Mouse (Mus musculus) heart, embryonic 14.5 days (tissue): Measurements from ENCODE around the gene Tal1. TPM values are rescaled to one million over a fixed set of nuclear protein-coding genes. Genes with fewer than 3 reads are reported as not detected.
A peak's percentile ranks its signal among the peaks of the same experiment; 100 is the strongest.

Experiments
- ATAC-seq: fragments of 200-750 bp; cut with Nextera tagmentation; 2 replicates; pipeline ENCODE4 v1.8.0; 2017; ENCODE audit warnings: low read depth, moderate TSS enrichment; ENCODE audit not compliant: insufficient number of reproducible peaks, insufficient read depth, low FRiP score
- H3K27ac ChIP-seq, 2 experiments: fragments of 200-500 bp in 1 of 2; fragments of 300-500 bp in 1 of 2; sonication (generic) in 1 of 2; replicated peaks in 1 of 2; 2 replicates each; pipeline ENCODE4 v1.5.1; 2012 to 2014; ENCODE audit warnings: low read depth in 2 of 2, low read length in 2 of 2, control low read depth in 1 of 2, mild to moderate bottlenecking in 1 of 2, mixed read lengths in 1 of 2; ENCODE audit not compliant: control insufficient read depth in 1 of 2, insufficient read depth in 1 of 2
- H3K27me3 ChIP-seq: fragments of 300-500 bp; sonication (generic); 2 replicates; pipeline ENCODE4 v1.6.1; 2014; ENCODE audit warnings: mild to moderate bottlenecking, low read length, control low read depth; ENCODE audit not compliant: control insufficient read depth, insufficient read depth
- H3K36me3 ChIP-seq: fragments of 300-500 bp; sonication (generic); 2 replicates; pipeline ENCODE4 v1.6.1; 2014; ENCODE audit warnings: mild to moderate bottlenecking, control low read depth, low read length, mixed read lengths; ENCODE audit not compliant: control insufficient read depth, insufficient read depth
- H3K4me1 ChIP-seq, 2 experiments: fragments of 200-500 bp in 1 of 2; fragments of 300-500 bp in 1 of 2; sonication (generic) in 1 of 2; 2 replicates each; pipeline ENCODE4 v1.6.1; 2012 to 2014; ENCODE audit warnings: low read length in 2 of 2, control low read depth in 1 of 2, mixed read lengths in 1 of 2; ENCODE audit not compliant: control insufficient read depth in 2 of 2, insufficient read depth in 2 of 2
- H3K4me2 ChIP-seq: fragments of 300-500 bp; sonication (generic); 2 replicates; pipeline ENCODE4 v1.6.1; 2014; ENCODE audit warnings: mild to moderate bottlenecking, low read length
- H3K4me3 ChIP-seq, 2 experiments: fragments of 200-500 bp in 1 of 2; fragments of 300-500 bp in 1 of 2; sonication (generic) in 1 of 2; 2 replicates each; pipeline ENCODE4 v1.5.1; 2012 to 2014; ENCODE audit warnings: low read length in 2 of 2, mild to moderate bottlenecking in 2 of 2, control low read depth in 1 of 2, low read depth in 1 of 2, moderate library complexity in 1 of 2; ENCODE audit not compliant: control insufficient read depth in 1 of 2, insufficient read depth in 1 of 2
- H3K9ac ChIP-seq: fragments of 300-500 bp; sonication (generic); 2 replicates; pipeline ENCODE4 v1.6.1; 2014; ENCODE audit warnings: mild to moderate bottlenecking, low read length
- H3K9me3 ChIP-seq: fragments of 300-500 bp; sonication (generic); 2 replicates; pipeline ENCODE4 v1.6.1; 2016; ENCODE audit warnings: low read length, control low read depth; ENCODE audit not compliant: control insufficient read depth
- WGBS: fragments of 180-500 bp; shearing (Covaris S2); extraction: QIAGEN DNeasy Blood & Tissue Kit; methylation state at CpG from one replicate; pipeline ENCODE4 v1.1.7; 2014; 5-methylcytosine and 5-hydroxymethylcytosine counted together
- polyA plus RNA-seq: library from polyadenylated mRNA; unstranded; fragments of >200 nt; fragmentation: Nextera tagmentation; extraction: Ambion mirVana; gene quantifications from 2 replicates; pipeline ENCODE4 v1.2.1, GENCODE M21; 2014

Gene Tal1
- polyA plus RNA-seq, 1 experiment from 2014 or later, result 2.8 TPM

GRCm38 (mm10) chr4:115074789-115075188 lies 18.6 kb downstream of the Tal1 start:
- peaks cover 12 to 13% of the 10 kb centered on the region in 2 experiments; a peak in 3 of 4 replicates for H3K4me1 ChIP-seq

GRCm38 (mm10) chr4:115075204-115075915 lies 19.1 kb downstream of the Tal1 start:
- no peak overlapping the region for H3K9ac ChIP-seq
- H3K36me3 ChIP-seq, result no peaks in the 10 kb centered on the region
- WGBS, result 22% methylated on average over 3 of the region's 3 CpGs
- peaks cover 7% of the 10 kb centered on the region; the same call in 1 of the 2 replicates for H3K27me3 ChIP-seq
- no peak overlapping the region for H3K4me3 ChIP-seq
- H3K27ac ChIP-seq, result peak overlapping the region; percentile 54 to 81
- H3K9me3 ChIP-seq, result no peaks in the 10 kb centered on the region
- ATAC-seq, result peak; percentile 73
- no peak overlapping the region for H3K4me2 ChIP-seq
- peaks cover 14 to 16% of the 10 kb centered on the region in 2 experiments for H3K4me1 ChIP-seq

More at GRCm38 (mm10) chr4:115074789-115075188, 18.6 kb downstream of the Tal1 start:
- no peak for ATAC-seq
- WGBS, result 73% methylated on average over 1 of the region's 1 CpGs
- Histone ChIP-seq H3K27me3 (peaks cover 7% of the 10 kb centered on the region; the same call in 1 of the 2 replicates), H3K9ac (no peak overlapping the region), H3K36me3 (no peaks in the 10 kb centered on the region), H3K9me3 (no peaks in the 10 kb centered on the region), H3K4me2 (no peak overlapping the region), H3K27ac (peak overlapping the region; percentile 65 to 81), H3K4me3 (no peak overlapping the region)

- H3K27ac ChIP-seq, result no peak overlapping the region
- H3K36me3 ChIP-seq, result no peaks in the 10 kb centered on the region
- H3K9me3 ChIP-seq, result no peaks in the 10 kb centered on the region
- no peak overlapping the region for H3K9ac ChIP-seq
- H3K27me3 ChIP-seq, result peaks cover 6% of the 10 kb centered on the region; the same call in 1 of the 2 replicates
- H3K4me3 ChIP-seq, result no peak overlapping the region
- H3K4me1 ChIP-seq, result peaks cover 14 to 16% of the 10 kb centered on the region in 2 experiments
- no peak overlapping the region for H3K4me2 ChIP-seq
- ATAC-seq, result peak; percentile 64
- WGBS, result 31% methylated on average over 10 of the region's 10 CpGs
These were observed 22.9 kb downstream of the Tal1 start for GRCm38 (mm10) chr4:115078892-115079820.

GRCm38 (mm10) chr4:115079821-115080349 lies 23.7 kb downstream of the Tal1 start:
- WGBS, result 21% methylated on average over 5 of the region's 5 CpGs
- no peaks in the 10 kb centered on the region; the same call in 1 of the 2 replicates for H3K27me3 ChIP-seq
- no peak overlapping the region for H3K4me3 ChIP-seq
- peaks cover 14% of the 10 kb centered on the region in 2 experiments for H3K4me1 ChIP-seq
- H3K9ac ChIP-seq, result no peak overlapping the region
- ATAC-seq, result no peak
- no peak overlapping the region for H3K4me2 ChIP-seq
- no peaks in the 10 kb centered on the region for H3K36me3 ChIP-seq
- no peaks in the 10 kb centered on the region for H3K9me3 ChIP-seq
- H3K27ac ChIP-seq, result no peak overlapping the region

DNA sequence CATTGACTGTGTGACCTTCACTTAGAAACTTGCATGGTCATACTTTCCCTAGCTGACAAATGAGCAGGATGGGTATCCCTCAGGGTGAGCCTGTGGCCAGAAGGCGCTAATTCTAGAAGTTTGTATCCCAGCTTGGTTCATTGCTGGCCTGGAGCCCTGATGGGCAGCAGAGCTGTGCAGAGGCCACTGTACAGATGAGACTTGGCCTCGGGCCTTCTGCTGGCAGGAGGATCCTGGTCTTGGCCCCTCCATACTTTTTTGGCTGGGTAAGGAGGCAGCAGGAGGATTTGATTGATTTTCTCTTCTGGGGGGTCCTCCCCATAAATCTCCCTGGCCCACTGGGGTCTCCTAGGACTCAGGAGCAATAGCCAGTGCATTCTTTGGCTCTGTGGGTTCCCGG lies 26.8 kb downstream of the Tal1 start:
- no peak overlapping the region for H3K27ac ChIP-seq
- peaks cover 10% of the 10 kb centered on the region in 2 experiments for H3K4me1 ChIP-seq
- H3K9ac ChIP-seq, result no peak overlapping the region
- no peaks in the 10 kb centered on the region for H3K36me3 ChIP-seq
- peaks cover 8% of the 10 kb centered on the region for H3K27me3 ChIP-seq
- WGBS, result 73% methylated on average over 3 of the region's 3 CpGs
- no peak for ATAC-seq
- H3K9me3 ChIP-seq, result no peaks in the 10 kb centered on the region
- no peak overlapping the region for H3K4me2 ChIP-seq
- H3K4me3 ChIP-seq, result no peak overlapping the region

DNA sequence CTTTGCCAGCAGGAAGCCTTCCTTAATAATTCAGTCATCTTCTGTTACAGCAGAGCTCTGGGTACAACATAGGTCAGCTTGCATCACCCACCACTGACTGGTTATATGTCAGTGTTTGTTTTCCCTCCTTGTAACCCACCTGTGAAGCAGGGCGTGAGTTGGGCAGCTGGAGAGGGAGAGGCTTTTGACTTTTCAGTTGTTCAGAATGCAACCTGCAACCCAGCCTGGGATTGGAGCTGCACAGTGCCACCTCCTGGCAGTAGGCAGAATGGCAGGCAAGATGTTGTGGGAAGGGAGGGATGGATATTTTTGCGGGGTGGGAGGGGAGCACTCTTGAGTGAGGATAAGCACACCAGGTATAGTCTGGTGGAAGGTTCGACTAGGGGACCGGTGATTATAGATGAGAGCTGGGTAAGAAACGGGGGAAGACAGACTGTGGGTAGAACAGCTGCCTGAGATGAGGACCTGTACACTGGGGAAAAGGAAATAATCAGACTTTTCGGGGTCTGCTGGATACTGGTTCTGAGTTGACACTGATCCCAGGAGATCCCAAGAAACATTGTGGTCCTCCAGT lies 29.4 kb downstream of the Tal1 start:
- Histone ChIP-seq H3K9me3 (no peaks in the 10 kb centered on the region), H3K4me3 (no peak overlapping the region), H3K36me3 (no peaks in the 10 kb centered on the region), H3K27me3 (peaks cover 29% of the 10 kb centered on the region), H3K4me1 (no peaks in the 10 kb centered on the region; a peak in 1 of 4 replicates), H3K4me2 (no peak overlapping the region), H3K9ac (no peak overlapping the region), H3K27ac (no peak overlapping the region)
- 17% methylated on average over 6 of the region's 6 CpGs for WGBS
- ATAC-seq, result no peak

GRCm38 (mm10) chr4:115086257-115086656 lies 30.0 kb downstream of the Tal1 start:
- H3K27ac ChIP-seq, result no peak overlapping the region
- H3K9ac ChIP-seq, result no peak overlapping the region
- H3K4me2 ChIP-seq, result no peak overlapping the region
- H3K27me3 ChIP-seq, result peaks cover 29% of the 10 kb centered on the region
- 53% methylated on average over 4 of the region's 4 CpGs for WGBS
- no peak overlapping the region for H3K4me3 ChIP-seq
- no peaks in the 10 kb centered on the region for H3K36me3 ChIP-seq
- no peak for ATAC-seq
- no peaks in the 10 kb centered on the region for H3K9me3 ChIP-seq
- H3K4me1 ChIP-seq, result no peaks in the 10 kb centered on the region; a peak in 1 of 4 replicates
